Mouse (Mus musculus): ENCODE data around the gene Arl4a. TPM values are rescaled to one million over a fixed set of nuclear protein-coding genes. Genes with fewer than 3 reads are reported as not detected.

Gene Arl4a
- polyA plus RNA-seq (2016; fragmentation: Nextera tagmentation; extraction: Ambion mirVana), result 40.0 and 40.2 TPM in 2 replicates

DNA sequence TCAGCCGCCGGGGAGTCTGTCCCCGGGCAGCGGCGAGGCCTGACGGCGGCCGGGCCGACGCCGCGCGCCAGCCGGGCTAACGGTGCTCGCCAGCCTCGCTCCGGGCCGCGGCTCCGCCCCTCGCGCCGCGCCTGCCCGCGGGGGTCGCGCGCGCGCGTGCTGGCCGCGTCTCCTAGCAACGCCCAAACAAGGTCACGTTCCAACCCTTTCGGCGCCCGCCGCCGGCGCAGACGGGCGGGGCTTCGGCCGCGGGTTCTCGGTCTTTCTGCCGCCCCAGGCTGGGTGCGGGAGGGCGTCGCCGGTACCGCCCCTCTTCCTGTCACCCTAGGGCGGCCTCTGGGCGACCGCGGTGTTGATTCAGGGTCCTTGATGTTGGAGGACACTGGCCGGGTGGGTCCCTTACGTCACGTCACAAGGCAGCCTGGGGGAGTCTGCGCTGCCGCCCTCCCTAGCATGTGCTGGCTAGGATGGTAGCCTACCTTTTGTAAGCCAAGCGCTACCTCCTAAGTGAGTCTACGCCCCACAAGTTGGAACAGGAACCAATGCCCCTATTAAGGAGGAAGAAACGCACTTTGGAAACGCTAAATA, at the start of gene Arl4a:
Gene Arl4a (minus strand): TSS at position 150 of the 588 bp plus-strand sequence.
- Histone ChIP-seq H3K4me3 (peak within 1 kb of the TSS; percentile 76), H3K4me2 (replicated peaks) (peak within 1 kb of the TSS; percentile 74), H3K27ac (peak within 1 kb of the TSS; percentile 88), H3K27me3 (0 out of 2 replicates have a peak, but pooled peaks cover 2% of the 10 kb centered on the region), H3K36me3 (no peaks in the 10 kb centered on the region), H3K4me1 (0 out of 2 replicates have a peak, but pooled peaks cover 3% of the 10 kb centered on the region), H3K9ac (peak within 1 kb of the TSS; percentile 72), H3K9me3 (no peaks in the 10 kb centered on the region)
- peak; percentile 86 for ATAC-seq (ENCODE audit: insufficient number of reproducible peaks, insufficient read depth, low FRiP score, low TSS enrichment)
- under 1% methylated on average over 68 of the region's 68 CpGs for whole genome bisulfite sequencing

- no peak overlapping the region for H3K9ac ChIP-seq
- H3K4me2 ChIP-seq (replicated peaks), result no peak overlapping the region
- no peak overlapping the region for H3K4me3 ChIP-seq
- ATAC-seq (ENCODE audit: insufficient number of reproducible peaks, insufficient read depth, low FRiP score, low TSS enrichment), result no peak
- no peaks in the 10 kb centered on the region for H3K27me3 ChIP-seq
- H3K4me1 ChIP-seq, result no peaks in the 10 kb centered on the region
- no peaks in the 10 kb centered on the region for H3K36me3 ChIP-seq
- no peaks in the 10 kb centered on the region for H3K9me3 ChIP-seq
- no peak overlapping the region for H3K27ac ChIP-seq
- WGBS, result 65% methylated on average over 5 of the region's 5 CpGs
Measured at GRCm38 (mm10) chr12:40085731-40086322, 48.0 kb upstream of the Arl4a start.

DNA sequence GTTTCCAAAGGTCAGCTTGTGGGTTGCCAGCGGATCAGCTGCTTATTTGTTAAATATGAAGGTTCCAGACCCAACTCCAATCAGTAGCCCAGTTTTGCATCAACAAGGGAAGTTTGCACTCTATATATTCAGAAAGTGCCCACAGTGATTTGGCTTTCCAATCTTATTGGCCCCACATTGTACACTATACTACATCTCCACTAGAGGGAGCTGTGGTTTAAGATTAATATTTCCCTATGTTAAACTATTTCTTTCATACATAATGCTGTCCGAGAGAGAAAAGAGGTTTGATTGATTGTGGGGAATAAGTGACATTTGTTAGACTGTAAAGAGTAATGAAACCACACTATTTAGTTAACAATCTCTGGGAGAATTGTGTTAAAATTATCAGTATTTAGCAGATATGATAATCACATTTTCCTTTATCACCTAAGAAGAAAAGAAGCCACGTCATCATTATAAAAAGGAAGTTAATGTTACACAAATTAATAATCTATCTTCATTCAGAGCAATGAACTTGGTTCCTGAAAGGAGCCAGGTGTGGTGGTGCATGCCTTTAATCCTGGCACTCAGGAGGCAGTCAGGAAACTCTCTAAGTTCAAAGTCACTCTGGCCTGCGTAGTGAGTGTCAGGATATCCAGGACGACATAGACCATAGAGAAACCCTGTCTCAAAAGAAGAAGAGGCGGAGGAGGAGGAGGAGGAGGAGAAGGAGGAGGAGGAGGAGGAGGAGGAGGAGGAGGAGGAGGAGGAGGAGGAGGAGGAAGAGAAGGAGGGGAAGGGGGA, 44.8 kb upstream of the Arl4a start:
- no peaks in the 10 kb centered on the region for H3K4me1 ChIP-seq
- no peak for ATAC-seq (ENCODE audit: insufficient number of reproducible peaks, insufficient read depth, low FRiP score, low TSS enrichment)
- no peaks in the 10 kb centered on the region for H3K36me3 ChIP-seq
- no peak overlapping the region for H3K4me2 ChIP-seq (replicated peaks)
- no peaks in the 10 kb centered on the region for H3K27me3 ChIP-seq
- H3K4me3 ChIP-seq, result no peak overlapping the region
- no peak overlapping the region for H3K27ac ChIP-seq
- no peak overlapping the region for H3K9ac ChIP-seq
- H3K9me3 ChIP-seq, result no peaks in the 10 kb centered on the region
- 50% methylated on average over 5 of the region's 6 CpGs for WGBS

- no peak overlapping the region for H3K9ac ChIP-seq
- no peak overlapping the region for H3K27ac ChIP-seq
- no peak for ATAC-seq (ENCODE audit: insufficient number of reproducible peaks, insufficient read depth, low FRiP score, low TSS enrichment)
- no peaks in the 10 kb centered on the region for H3K9me3 ChIP-seq
- H3K4me3 ChIP-seq, result no peak overlapping the region
- no peaks in the 10 kb centered on the region for H3K36me3 ChIP-seq
- 78% methylated on average over 5 of the region's 5 CpGs for WGBS
- no peaks in the 10 kb centered on the region for H3K27me3 ChIP-seq
- H3K4me2 ChIP-seq (replicated peaks), result no peak overlapping the region
- no peaks in the 10 kb centered on the region for H3K4me1 ChIP-seq
Measured at GRCm38 (mm10) chr12:40082048-40082447, 44.2 kb upstream of the Arl4a start.

GRCm38 (mm10) chr12:40073660-40074059, 35.8 kb upstream of the Arl4a start:
- Histone ChIP-seq H3K4me2 (replicated peaks) (no peak overlapping the region), H3K27ac (no peak overlapping the region), H3K4me3 (no peak overlapping the region), H3K4me1 (no peaks in the 10 kb centered on the region), H3K27me3 (no peaks in the 10 kb centered on the region), H3K36me3 (no peaks in the 10 kb centered on the region), H3K9ac (no peak overlapping the region), H3K9me3 (no peaks in the 10 kb centered on the region)
- WGBS, result 58% methylated on average over 5 of the region's 5 CpGs
- ATAC-seq (ENCODE audit: insufficient number of reproducible peaks, insufficient read depth, low FRiP score, low TSS enrichment), result no peak

DNA sequence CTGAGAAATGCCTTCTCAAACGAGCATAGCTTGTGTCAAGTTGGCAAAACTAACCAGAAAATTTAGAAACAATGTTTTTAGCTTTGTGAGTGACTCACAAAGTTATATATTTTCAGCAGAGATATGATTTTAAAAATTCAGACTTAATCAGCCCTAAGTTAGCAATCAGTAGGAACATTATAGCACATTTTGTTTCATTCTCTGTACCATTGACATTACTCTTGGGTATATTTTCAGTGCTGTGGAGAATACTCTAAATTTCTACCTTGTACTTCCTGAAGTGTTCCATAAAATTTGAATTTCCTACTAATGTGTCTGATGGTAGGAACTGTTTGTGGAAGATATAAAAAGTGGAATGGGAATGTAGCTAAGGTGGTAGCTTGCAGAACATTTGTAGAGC, 9.2 kb upstream of the Arl4a start:
- Histone ChIP-seq H3K27ac (no peak overlapping the region), H3K27me3 (no peaks in the 10 kb centered on the region), H3K9me3 (no peaks in the 10 kb centered on the region), H3K9ac (no peak overlapping the region), H3K4me3 (no peak overlapping the region), H3K36me3 (no peaks in the 10 kb centered on the region), H3K4me2 (replicated peaks) (no peak overlapping the region), H3K4me1 (no peaks in the 10 kb centered on the region)
- 59% methylated on average over 1 of the region's 1 CpGs for WGBS
- ATAC-seq (ENCODE audit: insufficient number of reproducible peaks, insufficient read depth, low FRiP score, low TSS enrichment), result no peak

GRCm38 (mm10) chr12:40043816-40044585, 6.2 kb upstream of the Arl4a start:
- no peaks in the 10 kb centered on the region for H3K9me3 ChIP-seq
- H3K4me1 ChIP-seq, result no peaks in the 10 kb centered on the region
- no peaks in the 10 kb centered on the region for H3K36me3 ChIP-seq
- 84% methylated on average over 8 of the region's 8 CpGs for WGBS
- no peak overlapping the region for H3K4me2 ChIP-seq (replicated peaks)
- H3K9ac ChIP-seq, result no peak overlapping the region
- H3K27me3 ChIP-seq, result 0 out of 2 replicates have a peak, but pooled peaks cover 2% of the 10 kb centered on the region
- H3K27ac ChIP-seq, result no peak overlapping the region
- ATAC-seq (ENCODE audit: insufficient number of reproducible peaks, insufficient read depth, low FRiP score, low TSS enrichment), result no peak
- H3K4me3 ChIP-seq, result no peak overlapping the region

GRCm38 (mm10) chr12:40040067-40040466, 2.2 kb upstream of the Arl4a start:
- ATAC-seq (ENCODE audit: insufficient number of reproducible peaks, insufficient read depth, low FRiP score, low TSS enrichment), result no peak
- H3K4me3 ChIP-seq, result no peak overlapping the region
- no peak overlapping the region for H3K27ac ChIP-seq
- no peak overlapping the region for H3K9ac ChIP-seq
- H3K4me1 ChIP-seq, result 0 out of 2 replicates have a peak, but pooled peaks cover 3% of the 10 kb centered on the region
- H3K4me2 ChIP-seq (replicated peaks), result no peak overlapping the region
- 0 out of 2 replicates have a peak, but pooled peaks cover 2% of the 10 kb centered on the region for H3K27me3 ChIP-seq
- H3K36me3 ChIP-seq, result no peaks in the 10 kb centered on the region
- no peaks in the 10 kb centered on the region for H3K9me3 ChIP-seq

DNA sequence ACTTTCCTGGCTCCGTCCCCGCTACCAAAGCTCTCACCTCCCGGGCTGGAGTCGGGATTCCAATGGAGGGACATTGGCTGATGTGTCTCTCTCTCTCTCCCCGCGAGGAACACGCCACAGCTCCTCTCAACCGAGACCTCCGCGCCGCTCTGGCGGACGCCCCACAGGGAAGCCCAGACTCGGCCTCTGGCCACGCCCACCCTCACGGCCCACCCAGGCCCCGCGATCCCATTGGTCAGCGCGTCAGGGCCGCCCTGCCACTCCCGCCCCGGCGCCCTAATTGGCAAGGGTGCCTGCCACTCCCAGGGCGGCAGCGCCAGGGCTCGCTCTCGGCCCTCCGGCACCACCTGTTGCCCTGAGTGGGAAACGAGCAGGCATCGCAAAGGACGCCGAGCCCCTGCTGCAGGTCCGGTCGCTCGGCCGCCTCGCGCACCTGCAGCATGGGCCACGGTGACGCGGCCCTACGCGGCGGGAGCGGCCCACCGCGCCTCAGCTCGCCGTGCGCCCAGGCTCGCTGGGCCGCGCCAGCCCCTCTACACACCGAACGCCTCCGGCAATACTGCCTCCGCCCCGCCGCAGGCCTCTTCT, 505 bp downstream of the Arl4a start:
- H3K36me3 ChIP-seq, result no peaks in the 10 kb centered on the region
- H3K9ac ChIP-seq, result peak overlapping the region; percentile 72
- peak overlapping the region; percentile 74 for H3K4me2 ChIP-seq (replicated peaks)
- H3K4me1 ChIP-seq, result 0 out of 2 replicates have a peak, but pooled peaks cover 3% of the 10 kb centered on the region
- ATAC-seq (ENCODE audit: insufficient number of reproducible peaks, insufficient read depth, low FRiP score, low TSS enrichment), result peak; percentile 99
- peak overlapping the region; percentile 76 for H3K4me3 ChIP-seq
- H3K27me3 ChIP-seq, result 0 out of 2 replicates have a peak, but pooled peaks cover 2% of the 10 kb centered on the region
- no peaks in the 10 kb centered on the region for H3K9me3 ChIP-seq
- under 1% methylated on average over 58 of the region's 60 CpGs for WGBS
- peak overlapping the region; percentile 88 for H3K27ac ChIP-seq

DNA sequence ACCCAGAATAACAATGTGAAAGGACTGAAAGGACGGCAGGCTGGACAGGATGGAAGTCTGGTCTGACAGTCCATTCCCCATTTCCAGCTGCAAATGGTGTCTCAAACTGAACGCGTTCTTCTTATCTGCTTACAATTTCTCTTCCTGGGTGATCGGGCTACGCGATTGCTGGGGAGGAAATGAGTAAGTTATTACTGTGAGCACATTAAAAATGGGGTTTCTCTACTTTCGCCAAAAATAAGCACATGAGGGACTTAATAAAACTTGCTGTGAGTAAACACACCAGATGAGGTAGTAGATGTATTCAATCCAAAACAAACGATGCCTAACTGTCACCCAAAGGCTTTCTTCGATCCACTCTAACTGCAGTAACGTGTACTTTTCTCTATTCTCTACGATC, 1.2 kb downstream of the Arl4a start:
- Histone ChIP-seq H3K27me3 (no peaks in the 10 kb centered on the region), H3K4me3 (peak overlapping the region; percentile 76), H3K4me1 (0 out of 2 replicates have a peak, but pooled peaks cover 3% of the 10 kb centered on the region), H3K4me2 (replicated peaks) (peak overlapping the region; percentile 74), H3K9me3 (no peaks in the 10 kb centered on the region), H3K27ac (0 out of 2 replicates have a peak overlapping the region, but pooled peaks have one; percentile 14), H3K9ac (peak overlapping the region; percentile 46), H3K36me3 (no peaks in the 10 kb centered on the region)
- ATAC-seq (ENCODE audit: insufficient number of reproducible peaks, insufficient read depth, low FRiP score, low TSS enrichment), result no peak
- 7% methylated on average over 11 of the region's 11 CpGs for WGBS

DNA sequence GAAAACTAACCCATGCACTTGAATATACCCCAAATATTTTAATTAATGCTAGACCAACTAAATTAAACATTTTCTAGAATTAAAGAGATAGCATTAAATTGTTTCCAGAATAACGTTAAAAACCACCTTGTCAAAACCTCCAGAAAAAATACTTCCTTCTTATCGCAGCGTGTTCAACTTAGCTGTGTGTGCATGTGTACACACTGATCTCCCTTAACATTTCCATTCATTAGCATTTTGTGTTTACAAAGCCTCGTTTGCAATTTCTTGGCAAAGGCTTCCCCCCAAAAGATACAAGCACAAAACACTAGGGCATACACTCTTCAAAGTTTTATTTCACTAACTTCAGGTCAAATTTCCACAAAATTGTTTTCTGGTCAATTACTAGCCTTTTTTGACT, 2.3 kb downstream of the Arl4a start:
- Histone ChIP-seq H3K4me3 (no peak overlapping the region; the same call in 1 of the 2 replicates), H3K4me1 (0 out of 2 replicates have a peak, but pooled peaks cover 3% of the 10 kb centered on the region), H3K27ac (no peak overlapping the region), H3K9ac (no peak overlapping the region), H3K36me3 (no peaks in the 10 kb centered on the region), H3K9me3 (no peaks in the 10 kb centered on the region), H3K27me3 (no peaks in the 10 kb centered on the region), H3K4me2 (replicated peaks) (peak overlapping the region; percentile 74)
- no peak for ATAC-seq (ENCODE audit: insufficient number of reproducible peaks, insufficient read depth, low FRiP score, low TSS enrichment)
- WGBS, result 89% methylated on average over 4 of the region's 4 CpGs

All from embryonic facial prominence, embryonic 12.5 days (tissue).